Mouse (Mus musculus): ENCODE measurements around the gene Tfap4. TPM values are rescaled to one million over a fixed set of nuclear protein-coding genes. Genes with fewer than 3 reads are reported as not detected.

The Tfap4 gene
- polyA plus RNA-seq (2014; fragmentation: Illumina TruSeq; extraction: RNeasy Lipid Tissue Mini Kit (QIAGEN cat#74804); ENCODE audit: low read depth, low replicate concordance) = 4.5 TPM

GRCm38 (mm10) chr16:4559715-4560144 lies at the start of gene Tfap4:
TSS of gene Tfap4 (minus strand) at chr16:4559854.

DNA sequence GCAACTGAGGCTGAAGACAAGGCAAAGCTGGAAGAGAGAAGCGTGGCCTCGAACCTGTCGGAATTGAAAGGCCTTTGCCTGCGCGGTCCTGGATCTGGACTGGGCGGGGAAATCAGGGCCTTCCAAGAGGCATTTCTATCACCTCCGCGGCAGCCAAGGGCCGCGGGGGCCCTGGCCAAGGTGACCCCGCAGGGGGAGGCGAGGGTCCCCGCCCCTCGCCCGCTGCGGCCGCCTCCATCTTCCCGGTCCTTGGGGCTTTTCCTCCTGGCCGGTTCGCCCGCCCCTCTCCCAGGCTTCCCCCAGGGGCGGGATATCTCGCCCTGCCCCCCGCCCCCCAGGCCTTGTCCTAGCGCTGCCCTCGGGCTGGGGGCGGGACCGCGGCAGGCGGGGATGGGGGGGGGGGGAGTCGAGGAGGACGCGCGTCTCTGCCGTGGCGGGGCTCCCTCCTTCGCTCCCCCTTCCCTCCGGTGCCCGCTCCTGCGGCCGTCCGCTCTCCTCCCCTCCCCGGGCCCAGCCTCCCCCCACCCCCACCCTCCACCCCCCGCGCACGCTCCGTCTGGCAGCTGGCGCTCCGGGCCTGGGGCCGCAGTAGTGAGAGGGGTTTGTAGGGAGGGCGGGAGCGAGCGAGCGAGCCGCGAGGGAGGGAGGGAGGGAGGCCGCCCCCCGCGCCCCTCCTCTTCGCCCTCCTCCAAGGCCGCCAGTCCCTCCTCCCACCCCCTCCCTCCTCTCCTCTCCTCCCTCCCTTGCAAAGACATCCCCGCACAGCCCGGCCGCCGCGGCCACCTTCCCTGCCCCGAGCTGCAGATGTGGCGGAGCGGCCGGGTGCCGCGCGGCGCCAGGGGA lies 34.5 kb upstream of the Tfap4 start, which contains the start of gene Glis2:
Glis2 (plus strand) TSS at position 743 of the 843 bp plus-strand sequence.

DNA sequence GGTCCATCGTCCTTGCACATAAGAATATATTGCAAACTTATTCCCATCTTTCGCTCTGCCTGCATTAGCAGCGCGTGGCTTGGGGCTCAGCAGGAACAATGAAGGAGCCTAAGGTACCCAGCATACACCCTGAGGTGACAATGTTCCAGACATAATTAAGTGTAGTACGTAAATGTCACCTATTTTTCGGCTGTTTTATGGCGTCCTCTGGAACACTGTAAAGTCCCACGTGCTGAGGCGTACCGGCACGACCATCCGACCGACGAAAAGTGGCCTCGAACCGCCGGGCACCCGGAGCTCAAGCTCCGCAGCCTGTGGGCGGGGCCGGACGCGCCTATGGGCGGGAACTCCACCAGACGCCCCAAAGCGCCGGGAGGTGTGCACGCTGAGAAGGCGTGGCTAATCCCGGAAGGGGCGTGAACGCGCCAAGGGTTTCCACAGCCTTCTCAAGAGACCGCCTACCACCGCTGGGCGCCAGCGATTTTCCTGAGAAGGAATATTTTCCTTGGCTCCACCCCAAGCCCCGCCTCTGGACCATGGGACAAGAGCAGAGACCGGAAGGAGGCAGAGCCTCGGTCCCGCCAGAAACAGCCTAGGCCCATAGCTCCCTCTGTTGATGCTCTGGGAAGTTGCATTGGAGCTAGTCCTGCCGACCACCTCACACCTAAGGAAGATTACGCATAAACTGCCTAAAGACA lies 18.0 kb downstream of the Tfap4 start, which contains the start of gene Srl:
Srl (minus strand) TSS at position 316 of the 698 bp plus-strand sequence.

Other genes starting within 250 kb of the Tfap4 start
- gene Adcy9, start 139.4 kb downstream of the Tfap4 start, polyA plus RNA-seq (2014; fragmentation: Illumina TruSeq; extraction: RNeasy Lipid Tissue Mini Kit (QIAGEN cat#74804); ENCODE audit: low read depth, low replicate concordance) = 6.3 TPM
- gene Srl, start 18.0 kb downstream of the Tfap4 start, polyA plus RNA-seq (2014; fragmentation: Illumina TruSeq; extraction: RNeasy Lipid Tissue Mini Kit (QIAGEN cat#74804); ENCODE audit: low read depth, low replicate concordance) = 4.3 TPM
- gene Glis2, start 34.9 kb upstream of the Tfap4 start, polyA plus RNA-seq (2014; fragmentation: Illumina TruSeq; extraction: RNeasy Lipid Tissue Mini Kit (QIAGEN cat#74804); ENCODE audit: low read depth, low replicate concordance) = 14.7 TPM
- gene Pam16, start 65.1 kb upstream of the Tfap4 start, polyA plus RNA-seq (2014; fragmentation: Illumina TruSeq; extraction: RNeasy Lipid Tissue Mini Kit (QIAGEN cat#74804); ENCODE audit: low read depth, low replicate concordance) = 63.5 TPM
- 20.9 TPM for gene Vasn, start 80.1 kb upstream of the Tfap4 start, polyA plus RNA-seq (2014; fragmentation: Illumina TruSeq; extraction: RNeasy Lipid Tissue Mini Kit (QIAGEN cat#74804); ENCODE audit: low read depth, low replicate concordance)
- gene Dnaja3, start 80.1 kb upstream of the Tfap4 start, polyA plus RNA-seq (2014; fragmentation: Illumina TruSeq; extraction: RNeasy Lipid Tissue Mini Kit (QIAGEN cat#74804); ENCODE audit: low read depth, low replicate concordance) = 41.8 TPM
- gene Coro7, start 119.9 kb upstream of the Tfap4 start, polyA plus RNA-seq (2014; fragmentation: Illumina TruSeq; extraction: RNeasy Lipid Tissue Mini Kit (QIAGEN cat#74804); ENCODE audit: low read depth, low replicate concordance) = 39.4 TPM
- 9.1 TPM for gene Nmral1, start 159.5 kb upstream of the Tfap4 start, polyA plus RNA-seq (2014; fragmentation: Illumina TruSeq; extraction: RNeasy Lipid Tissue Mini Kit (QIAGEN cat#74804); ENCODE audit: low read depth, low replicate concordance)
- gene Hmox2, start 166.5 kb upstream of the Tfap4 start, polyA plus RNA-seq (2014; fragmentation: Illumina TruSeq; extraction: RNeasy Lipid Tissue Mini Kit (QIAGEN cat#74804); ENCODE audit: low read depth, low replicate concordance) = 87.0 TPM
- 65.2 TPM for gene Cdip1, start 230.4 kb upstream of the Tfap4 start, polyA plus RNA-seq (2014; fragmentation: Illumina TruSeq; extraction: RNeasy Lipid Tissue Mini Kit (QIAGEN cat#74804); ENCODE audit: low read depth, low replicate concordance)